Mouse (Mus musculus) forebrain, embryonic 15.5 days (tissue): ENCODE measurements around the gene Myl9. TPM values are rescaled to one million over a fixed set of nuclear protein-coding genes. Genes with fewer than 3 reads are reported as not detected.

Experiments
- ATAC-seq: fragments of 200-750 bp; cut with Nextera tagmentation; replicated peaks from 2 replicates; pipeline ENCODE4 v1.8.0; 2017; ENCODE audit warnings: mild to moderate bottlenecking, moderate TSS enrichment, moderate library complexity
- H3K27ac ChIP-seq: fragments of 300-500 bp; sonication (generic); replicated peaks from 2 replicates; pipeline ENCODE4 v1.5.1; 2015; ENCODE audit warnings: mild to moderate bottlenecking, inconsistent platforms
- H3K27me3 ChIP-seq: fragments of 300-500 bp; sonication (generic); 2 replicates; pipeline ENCODE4 v1.6.1; 2015; ENCODE audit warnings: inconsistent platforms
- H3K36me3 ChIP-seq: fragments of 300-500 bp; sonication (generic); 2 replicates; pipeline ENCODE4 v1.6.1; 2015; ENCODE audit warnings: mild to moderate bottlenecking, inconsistent platforms
- H3K4me1 ChIP-seq: fragments of 300-500 bp; sonication (generic); 2 replicates; pipeline ENCODE4 v1.6.1; 2015; ENCODE audit warnings: inconsistent platforms
- H3K4me2 ChIP-seq: fragments of 300-500 bp; sonication (generic); replicated peaks from 2 replicates; pipeline ENCODE4 v1.6.1; 2015; ENCODE audit warnings: mild to moderate bottlenecking, inconsistent platforms
- H3K4me3 ChIP-seq: fragments of 300-500 bp; sonication (generic); 2 replicates; pipeline ENCODE4 v1.5.1; 2015; ENCODE audit warnings: mild to moderate bottlenecking, inconsistent platforms
- H3K9ac ChIP-seq: fragments of 300-500 bp; sonication (generic); replicated peaks from 2 replicates; pipeline ENCODE4 v1.6.1; 2015; ENCODE audit warnings: mild to moderate bottlenecking, inconsistent platforms
- H3K9me3 ChIP-seq: fragments of 300-500 bp; sonication (generic); 2 replicates; pipeline ENCODE4 v1.6.1; 2016; ENCODE audit warnings: inconsistent platforms
- WGBS: fragments of 180-500 bp; shearing (Covaris S2); methylation state at CpG from one replicate; pipeline ENCODE4 v1.1.7; 2015; ENCODE audit warnings: mixed read lengths; 5-methylcytosine and 5-hydroxymethylcytosine counted together
- polyA plus RNA-seq: library from polyadenylated mRNA; unstranded; fragments of >200 nt; fragmentation: Nextera tagmentation; extraction: Ambion mirVana; gene quantifications from 2 replicates; pipeline ENCODE4 v1.2.1, GENCODE M21; 2015

Gene Myl9
- polyA plus RNA-seq, 1 experiment from 2014 or later, result 34.2 TPM

GRCm38 (mm10) chr2:156765593-156765992 is 9.6 kb upstream of the Myl9 start:
- no peak overlapping the region for H3K27ac ChIP-seq
- H3K9me3 ChIP-seq, result no peaks in the 10 kb centered on the region
- no peak overlapping the region for H3K4me3 ChIP-seq
- no peak overlapping the region for H3K4me2 ChIP-seq
- H3K9ac ChIP-seq, result no peak overlapping the region
- 0 out of 2 replicates have a peak, but pooled peaks cover 6% of the 10 kb centered on the region for H3K4me1 ChIP-seq
- H3K27me3 ChIP-seq, result no peaks in the 10 kb centered on the region
- peaks cover 35% of the 10 kb centered on the region for H3K36me3 ChIP-seq
- no peak for ATAC-seq
- 88% methylated on average over 8 of the region's 8 CpGs for WGBS

- H3K27me3 ChIP-seq, result no peaks in the 10 kb centered on the region
- 0 out of 2 replicates have a peak, but pooled peaks cover 6% of the 10 kb centered on the region for H3K4me1 ChIP-seq
- no peak overlapping the region for H3K27ac ChIP-seq
- H3K9me3 ChIP-seq, result no peaks in the 10 kb centered on the region
- 56% methylated on average over 10 of the region's 10 CpGs for WGBS
- ATAC-seq, result no peak; the same call in 1 of the 2 replicates
- peaks cover 26% of the 10 kb centered on the region for H3K36me3 ChIP-seq
- H3K4me3 ChIP-seq, result no peak overlapping the region
- H3K9ac ChIP-seq, result no peak overlapping the region
- no peak overlapping the region for H3K4me2 ChIP-seq
These were observed 8.8 kb upstream of the Myl9 start for GRCm38 (mm10) chr2:156766227-156767019.

GRCm38 (mm10) chr2:156767108-156767507 is 8.1 kb upstream of the Myl9 start:
- no peak overlapping the region for H3K9ac ChIP-seq
- H3K4me1 ChIP-seq, result 0 out of 2 replicates have a peak, but pooled peaks cover 6% of the 10 kb centered on the region
- 67% methylated on average over 5 of the region's 5 CpGs for WGBS
- H3K9me3 ChIP-seq, result no peaks in the 10 kb centered on the region
- H3K4me2 ChIP-seq, result no peak overlapping the region
- H3K27me3 ChIP-seq, result no peaks in the 10 kb centered on the region
- H3K4me3 ChIP-seq, result no peak overlapping the region
- ATAC-seq, result 0 out of 2 replicates have a peak, but pooled peaks have one; percentile 7
- H3K27ac ChIP-seq, result peak overlapping the region; percentile 51; the same call in 1 of the 2 replicates
- peaks cover 20% of the 10 kb centered on the region for H3K36me3 ChIP-seq

GRCm38 (mm10) chr2:156769274-156769673 is 5.9 kb upstream of the Myl9 start:
- no peak overlapping the region for H3K27ac ChIP-seq
- no peak overlapping the region for H3K4me3 ChIP-seq
- no peaks in the 10 kb centered on the region for H3K27me3 ChIP-seq
- H3K4me2 ChIP-seq, result no peak overlapping the region
- no peak for ATAC-seq
- H3K36me3 ChIP-seq, result no peaks in the 10 kb centered on the region; the same call in 1 of the 2 replicates
- H3K4me1 ChIP-seq, result peaks cover 9% of the 10 kb centered on the region; the same call in 1 of the 2 replicates
- no peaks in the 10 kb centered on the region for H3K9me3 ChIP-seq
- WGBS, result 86% methylated on average over 12 of the region's 12 CpGs
- no peak overlapping the region for H3K9ac ChIP-seq

- no peaks in the 10 kb centered on the region for H3K27me3 ChIP-seq
- no peak overlapping the region for H3K4me3 ChIP-seq
- no peak overlapping the region for H3K27ac ChIP-seq
- H3K36me3 ChIP-seq, result no peaks in the 10 kb centered on the region
- H3K4me2 ChIP-seq, result no peak overlapping the region
- no peak overlapping the region for H3K9ac ChIP-seq
- no peaks in the 10 kb centered on the region for H3K9me3 ChIP-seq
- ATAC-seq, result no peak
- H3K4me1 ChIP-seq, result peaks cover 25% of the 10 kb centered on the region
These were observed 1.8 kb upstream of the Myl9 start for GRCm38 (mm10) chr2:156773470-156773869.

- Histone ChIP-seq H3K4me2 (peak overlapping the region; percentile 65), H3K9me3 (no peaks in the 10 kb centered on the region), H3K27me3 (no peaks in the 10 kb centered on the region), H3K4me3 (no peak overlapping the region), H3K36me3 (no peaks in the 10 kb centered on the region), H3K27ac (peak overlapping the region; percentile 65), H3K9ac (peak overlapping the region; percentile 33; the same call in 1 of the 2 replicates), H3K4me1 (peaks cover 25% of the 10 kb centered on the region)
- ATAC-seq, result no peak
- 69% methylated on average over 13 of the region's 13 CpGs for WGBS
These were observed 1.0 kb upstream of the Myl9 start for GRCm38 (mm10) chr2:156774035-156774737.

GRCm38 (mm10) chr2:156775455-156776435 is 525 bp downstream of the Myl9 start:
- Histone ChIP-seq H3K4me3 (peak overlapping the region; percentile 38), H3K9me3 (no peaks in the 10 kb centered on the region), H3K9ac (peak overlapping the region; percentile 33), H3K27me3 (no peaks in the 10 kb centered on the region), H3K36me3 (no peaks in the 10 kb centered on the region), H3K27ac (peak overlapping the region; percentile 65), H3K4me1 (peaks cover 25% of the 10 kb centered on the region), H3K4me2 (peak overlapping the region; percentile 65)
- 0 out of 2 replicates have a peak, but pooled peaks have one; percentile 7 for ATAC-seq
- 34% methylated on average over 17 of the region's 17 CpGs for WGBS

- H3K9ac ChIP-seq, result no peak overlapping the region
- no peaks in the 10 kb centered on the region for H3K9me3 ChIP-seq
- H3K27me3 ChIP-seq, result no peaks in the 10 kb centered on the region
- no peak for ATAC-seq
- no peak overlapping the region for H3K27ac ChIP-seq
- no peak overlapping the region for H3K4me2 ChIP-seq
- WGBS, result 92% methylated on average over 2 of the region's 2 CpGs
- H3K36me3 ChIP-seq, result no peaks in the 10 kb centered on the region
- peaks cover 25% of the 10 kb centered on the region for H3K4me1 ChIP-seq
- no peak overlapping the region for H3K4me3 ChIP-seq
These were observed 1.7 kb downstream of the Myl9 start for GRCm38 (mm10) chr2:156776907-156777306.

GRCm38 (mm10) chr2:156777326-156778004 is 2.2 kb downstream of the Myl9 start:
- H3K27ac ChIP-seq, result no peak overlapping the region
- no peak overlapping the region for H3K4me3 ChIP-seq
- 63% methylated on average over 7 of the region's 7 CpGs for WGBS
- H3K4me1 ChIP-seq, result peaks cover 25% of the 10 kb centered on the region
- no peaks in the 10 kb centered on the region for H3K27me3 ChIP-seq
- ATAC-seq, result no peak
- no peak overlapping the region for H3K9ac ChIP-seq
- H3K9me3 ChIP-seq, result no peaks in the 10 kb centered on the region
- no peak overlapping the region for H3K4me2 ChIP-seq
- no peaks in the 10 kb centered on the region for H3K36me3 ChIP-seq

GRCm38 (mm10) chr2:156778571-156778970 is 3.4 kb downstream of the Myl9 start:
- Histone ChIP-seq H3K27ac (no peak overlapping the region), H3K4me1 (peaks cover 25% of the 10 kb centered on the region), H3K9me3 (no peaks in the 10 kb centered on the region), H3K9ac (no peak overlapping the region), H3K27me3 (no peaks in the 10 kb centered on the region), H3K4me2 (no peak overlapping the region), H3K4me3 (no peak overlapping the region), H3K36me3 (no peaks in the 10 kb centered on the region)
- 89% methylated on average over 8 of the region's 8 CpGs for WGBS
- ATAC-seq, result no peak

- 80% methylated on average over 5 of the region's 5 CpGs for WGBS
- Histone ChIP-seq H3K4me3 (no peak overlapping the region), H3K36me3 (no peaks in the 10 kb centered on the region), H3K27me3 (no peaks in the 10 kb centered on the region), H3K27ac (no peak overlapping the region), H3K4me1 (peaks cover 24% of the 10 kb centered on the region), H3K9ac (no peak overlapping the region), H3K4me2 (no peak overlapping the region), H3K9me3 (no peaks in the 10 kb centered on the region)
- ATAC-seq, result no peak
These were observed 3.8 kb downstream of the Myl9 start for GRCm38 (mm10) chr2:156779036-156779435.
